Mouse (Mus musculus) intestine, embryonic 14.5 days (tissue): ENCODE results near the gene Catsper1. TPM values are rescaled to one million over a fixed set of nuclear protein-coding genes. Genes with fewer than 3 reads are reported as not detected.

Experiments
- ATAC-seq: fragments of 200-750 bp; cut with Nextera tagmentation; replicated peaks from 2 replicates; pipeline ENCODE4 v1.8.0; 2017; ENCODE audit warnings: low read depth, moderate number of reproducible peaks, moderate TSS enrichment, moderate library complexity; ENCODE audit not compliant: low FRiP score, low TSS enrichment
- DNase-seq: peaks from one replicate; pipeline ENCODE4 v3.0.0-alpha.2; 2018; ENCODE audit warnings: low spot score
- H3K27ac ChIP-seq: fragments of 300-500 bp; sonication (generic); 2 replicates; pipeline ENCODE4 v1.5.1; 2014; ENCODE audit warnings: low read depth, mild to moderate bottlenecking, control low read depth
- H3K27me3 ChIP-seq: fragments of 300-500 bp; sonication (generic); replicated peaks from 2 replicates; pipeline ENCODE4 v1.6.1; 2014; ENCODE audit warnings: low read length, control low read depth; ENCODE audit not compliant: control insufficient read depth, insufficient read depth
- H3K36me3 ChIP-seq: fragments of 300-500 bp; sonication (generic); 2 replicates; pipeline ENCODE4 v1.6.1; 2014; ENCODE audit warnings: low read length, control low read depth; ENCODE audit not compliant: control insufficient read depth, insufficient read depth
- H3K4me1 ChIP-seq: fragments of 300-500 bp; sonication (generic); replicated peaks from 2 replicates; pipeline ENCODE4 v1.6.1; 2014; ENCODE audit warnings: low read length, control low read depth, mixed read lengths; ENCODE audit not compliant: control insufficient read depth, insufficient read depth
- H3K4me2 ChIP-seq: fragments of 300-500 bp; sonication (generic); 2 replicates; pipeline ENCODE4 v1.6.1; 2014; ENCODE audit warnings: low read length
- H3K4me3 ChIP-seq: fragments of 300-500 bp; sonication (generic); 2 replicates; pipeline ENCODE4 v1.5.1; 2014; ENCODE audit warnings: low read depth, low read length, control low read depth, mixed read lengths
- H3K9ac ChIP-seq: fragments of 300-500 bp; sonication (generic); 2 replicates; pipeline ENCODE4 v1.6.1; 2014; ENCODE audit warnings: mild to moderate bottlenecking, low read length
- H3K9me3 ChIP-seq: fragments of 300-500 bp; sonication (generic); 2 replicates; pipeline ENCODE4 v1.6.1; 2016; ENCODE audit warnings: low read length, control low read depth; ENCODE audit not compliant: control insufficient read depth
- WGBS: fragments of 180-500 bp; shearing (Covaris S2); extraction: QIAGEN DNeasy Blood & Tissue Kit; methylation state at CpG from one replicate; pipeline ENCODE4 v1.1.7; 2014; 5-methylcytosine and 5-hydroxymethylcytosine counted together
- polyA plus RNA-seq: library from polyadenylated mRNA; unstranded; fragments of >200 nt; fragmentation: Nextera tagmentation; extraction: Ambion mirVana; gene quantifications from 2 replicates; pipeline ENCODE4 v1.2.1, GENCODE M21; 2014

Catsper1 gene
- not detected in 2 replicates for polyA plus RNA-seq

GRCm38 (mm10) chr19:5335441-5335840 is at the start of gene Catsper1:
TSS of gene Catsper1 (plus strand) at chr19:5335741.
- H3K27ac ChIP-seq, result no peak within 1 kb of the TSS
- no peaks in the 10 kb centered on the region for H3K9me3 ChIP-seq
- WGBS, result 92% methylated on average over 6 of the region's 6 CpGs
- no peak within 1 kb of the TSS for H3K4me3 ChIP-seq
- no peak for ATAC-seq
- H3K4me1 ChIP-seq, result no peaks in the 10 kb centered on the region
- H3K36me3 ChIP-seq, result no peaks in the 10 kb centered on the region
- DNase-seq, result no peak
- H3K9ac ChIP-seq, result no peak within 1 kb of the TSS
- no peak within 1 kb of the TSS for H3K4me2 ChIP-seq
- no peaks in the 10 kb centered on the region for H3K27me3 ChIP-seq

DNA sequence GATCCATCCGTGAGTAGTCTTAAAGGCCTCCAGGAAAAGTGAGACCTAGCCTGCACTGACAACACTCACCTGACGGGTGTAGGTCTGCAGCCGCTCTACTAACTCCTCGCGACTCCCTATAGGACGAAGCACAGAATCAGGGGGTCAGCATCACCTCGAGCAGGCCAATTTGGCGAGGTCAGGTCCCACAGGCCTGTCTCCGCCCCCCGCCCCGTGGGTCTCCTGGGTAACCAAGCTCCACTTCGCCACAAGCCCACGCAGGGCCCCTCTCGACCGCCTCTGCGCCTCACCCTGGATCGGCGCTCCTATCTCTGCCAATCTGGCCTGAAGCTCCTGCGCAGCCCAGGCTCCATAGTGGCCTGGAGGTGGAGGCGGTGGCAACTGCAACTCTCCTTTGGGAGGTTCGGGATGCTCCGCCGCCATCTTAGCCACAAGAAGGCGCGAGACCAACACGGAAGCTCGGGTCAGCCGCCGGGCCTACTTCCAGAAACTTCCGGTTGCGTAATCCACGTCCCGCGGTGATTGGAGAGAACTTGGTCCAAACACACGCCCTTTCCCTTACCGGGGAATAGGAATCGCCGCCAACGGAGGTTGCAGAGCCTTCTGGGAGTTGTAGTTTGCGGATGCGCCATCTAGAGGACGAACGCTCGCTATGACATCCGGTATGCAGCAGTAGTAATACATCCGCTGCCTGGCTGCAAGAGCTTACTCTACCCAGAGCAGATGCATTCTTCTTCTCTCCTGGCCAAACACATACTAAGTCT is 40.4 kb upstream of the Catsper1 start, which contains the start of gene Sf3b2:
Gene Sf3b2 (minus strand): TSS at position 484 of the 764 bp plus-strand sequence.
- Histone ChIP-seq H3K27me3 (no peaks in the 10 kb centered on the region), H3K36me3 (peaks cover 37% of the 10 kb centered on the region), H3K4me2 (peak within 1 kb of the TSS; percentile 64), H3K4me3 (peak within 1 kb of the TSS; percentile 78), H3K4me1 (peaks cover 17% of the 10 kb centered on the region), H3K27ac (peak within 1 kb of the TSS; percentile 84), H3K9ac (peak within 1 kb of the TSS; percentile 61), H3K9me3 (no peaks in the 10 kb centered on the region)
- DNase-seq (peak; percentile 94), ATAC-seq (peak; percentile 95)
- under 1% methylated on average over 46 of the region's 46 CpGs for WGBS

GRCm38 (mm10) chr19:5295736-5296075 is 39.8 kb upstream of the Catsper1 start:
- Histone ChIP-seq H3K27me3 (no peaks in the 10 kb centered on the region), H3K27ac (peak overlapping the region; percentile 84), H3K4me3 (peak overlapping the region; percentile 78), H3K9me3 (no peaks in the 10 kb centered on the region), H3K36me3 (peaks cover 31% of the 10 kb centered on the region), H3K4me1 (peaks cover 17% of the 10 kb centered on the region), H3K4me2 (peak overlapping the region; percentile 64), H3K9ac (peak overlapping the region; percentile 58)
- 7% methylated on average over 13 of the region's 13 CpGs for WGBS
- ATAC-seq (peak; percentile 20; the same call in 1 of the 2 replicates), DNase-seq (no peak)

- H3K27ac ChIP-seq, result no peak overlapping the region
- no peaks in the 10 kb centered on the region for H3K27me3 ChIP-seq
- ATAC-seq, result no peak
- no peak for DNase-seq
- H3K9ac ChIP-seq, result no peak overlapping the region
- H3K36me3 ChIP-seq, result peaks cover 24% of the 10 kb centered on the region
- no peaks in the 10 kb centered on the region for H3K9me3 ChIP-seq
- H3K4me1 ChIP-seq, result peaks cover 17% of the 10 kb centered on the region
- 34% methylated on average over 5 of the region's 5 CpGs for WGBS
- no peak overlapping the region for H3K4me3 ChIP-seq
- H3K4me2 ChIP-seq, result no peak overlapping the region
Observed at GRCm38 (mm10) chr19:5296630-5297029, 38.9 kb upstream of the Catsper1 start.

DNA sequence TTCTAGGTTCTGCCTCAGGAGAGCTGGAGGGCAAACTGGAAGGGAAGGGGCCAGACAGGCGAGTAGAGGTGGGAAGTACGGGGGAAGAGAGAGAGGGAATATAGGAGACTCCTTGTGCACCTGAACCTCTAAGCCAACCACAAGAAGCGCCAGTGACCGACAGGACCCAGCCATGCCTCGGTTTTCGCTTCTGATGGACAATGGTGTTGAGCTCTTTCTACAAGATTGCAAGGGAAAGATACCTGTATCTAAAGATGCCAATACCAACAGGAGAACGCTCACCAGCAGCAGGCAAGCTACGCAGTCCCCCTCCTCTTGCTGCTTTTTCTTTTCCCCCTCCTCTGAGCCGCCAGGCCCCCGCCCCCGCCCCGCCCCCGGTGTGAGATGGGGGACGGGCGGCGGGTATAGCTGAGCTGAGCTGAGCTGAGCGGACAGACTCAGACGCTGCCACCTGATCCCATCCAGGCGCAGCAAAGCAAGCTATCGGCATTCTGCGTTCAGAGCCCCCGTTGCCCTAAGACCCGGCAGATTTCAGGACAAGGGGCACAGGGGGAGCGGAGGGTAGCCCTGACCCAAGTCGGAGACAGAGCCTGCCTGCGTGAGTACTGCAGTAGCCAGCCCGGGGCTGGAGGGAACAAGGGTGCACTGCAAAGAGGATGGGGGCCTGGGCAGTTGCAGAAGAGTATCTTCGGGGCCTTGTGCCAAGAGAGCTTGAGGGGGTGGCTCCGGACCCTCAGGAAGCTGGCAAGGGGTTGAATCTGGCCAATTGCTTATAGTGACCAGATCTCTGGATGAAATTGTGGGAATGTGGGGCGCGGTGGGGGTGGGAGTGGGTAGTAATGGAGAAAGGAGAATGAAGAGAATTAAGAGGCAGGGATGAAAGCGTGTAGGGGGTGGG is 37.4 kb upstream of the Catsper1 start, which contains the start of gene Gal3st3:
Gene Gal3st3 (plus strand): TSS at position 429 of the 898 bp plus-strand sequence.
- Histone ChIP-seq H3K9ac (peak within 1 kb of the TSS; percentile 52), H3K36me3 (peaks cover 11% of the 10 kb centered on the region), H3K4me3 (peak within 1 kb of the TSS; percentile 38), H3K27ac (no peak within 1 kb of the TSS), H3K4me2 (peak within 1 kb of the TSS; percentile 62), H3K9me3 (no peaks in the 10 kb centered on the region), H3K27me3 (no peaks in the 10 kb centered on the region), H3K4me1 (peaks cover 17% of the 10 kb centered on the region)
- ATAC-seq (no peak), DNase-seq (peak; percentile 66)
- 8% methylated on average over 32 of the region's 32 CpGs for WGBS

GRCm38 (mm10) chr19:5300588-5300987 is 35.0 kb upstream of the Catsper1 start:
- Histone ChIP-seq H3K9me3 (no peaks in the 10 kb centered on the region), H3K4me3 (no peak overlapping the region), H3K27ac (no peak overlapping the region), H3K27me3 (no peaks in the 10 kb centered on the region), H3K4me2 (no peak overlapping the region), H3K9ac (no peak overlapping the region), H3K4me1 (0 out of 2 replicates have a peak, but pooled peaks cover 8% of the 10 kb centered on the region), H3K36me3 (no peaks in the 10 kb centered on the region)
- no peak for DNase-seq
- ATAC-seq, result no peak
- WGBS, result 76% methylated on average over 6 of the region's 6 CpGs

- Histone ChIP-seq H3K27ac (no peak overlapping the region), H3K4me2 (no peak overlapping the region), H3K4me3 (no peak overlapping the region), H3K36me3 (no peaks in the 10 kb centered on the region), H3K4me1 (no peaks in the 10 kb centered on the region), H3K9me3 (no peaks in the 10 kb centered on the region), H3K9ac (no peak overlapping the region), H3K27me3 (0 out of 2 replicates have a peak, but pooled peaks cover 3% of the 10 kb centered on the region)
- no peak for ATAC-seq
- DNase-seq, result peak; percentile 69
- 19% methylated on average over 4 of the region's 4 CpGs for WGBS
Observed at GRCm38 (mm10) chr19:5302455-5302854, 33.1 kb upstream of the Catsper1 start.

- Histone ChIP-seq H3K4me1 (no peaks in the 10 kb centered on the region), H3K9me3 (no peaks in the 10 kb centered on the region), H3K27me3 (0 out of 2 replicates have a peak, but pooled peaks cover 3% of the 10 kb centered on the region), H3K36me3 (no peaks in the 10 kb centered on the region), H3K27ac (no peak overlapping the region), H3K4me3 (no peak overlapping the region), H3K4me2 (no peak overlapping the region), H3K9ac (no peak overlapping the region)
- 81% methylated on average over 6 of the region's 6 CpGs for WGBS
- ATAC-seq (no peak), DNase-seq (no peak)
Observed at GRCm38 (mm10) chr19:5306279-5306678, 29.3 kb upstream of the Catsper1 start.
